Mouse (Mus musculus) ES-E14 (cell line): ENCODE measurements around the gene Pdk1.

Source experiments
- CHD2 ChIP-seq: IDR thresholded peaks from 2 replicates; pipeline ENCODE4 v1.6.1; 2014; ENCODE audit warnings: mild to moderate bottlenecking, low read depth, low read length, inconsistent platforms
- ZC3H11A ChIP-seq: IDR thresholded peaks from 2 replicates; pipeline ENCODE4 v1.6.1; 2012; ENCODE audit warnings: low read depth, mild to moderate bottlenecking, inconsistent platforms, low read length, borderline replicate concordance

DNA sequence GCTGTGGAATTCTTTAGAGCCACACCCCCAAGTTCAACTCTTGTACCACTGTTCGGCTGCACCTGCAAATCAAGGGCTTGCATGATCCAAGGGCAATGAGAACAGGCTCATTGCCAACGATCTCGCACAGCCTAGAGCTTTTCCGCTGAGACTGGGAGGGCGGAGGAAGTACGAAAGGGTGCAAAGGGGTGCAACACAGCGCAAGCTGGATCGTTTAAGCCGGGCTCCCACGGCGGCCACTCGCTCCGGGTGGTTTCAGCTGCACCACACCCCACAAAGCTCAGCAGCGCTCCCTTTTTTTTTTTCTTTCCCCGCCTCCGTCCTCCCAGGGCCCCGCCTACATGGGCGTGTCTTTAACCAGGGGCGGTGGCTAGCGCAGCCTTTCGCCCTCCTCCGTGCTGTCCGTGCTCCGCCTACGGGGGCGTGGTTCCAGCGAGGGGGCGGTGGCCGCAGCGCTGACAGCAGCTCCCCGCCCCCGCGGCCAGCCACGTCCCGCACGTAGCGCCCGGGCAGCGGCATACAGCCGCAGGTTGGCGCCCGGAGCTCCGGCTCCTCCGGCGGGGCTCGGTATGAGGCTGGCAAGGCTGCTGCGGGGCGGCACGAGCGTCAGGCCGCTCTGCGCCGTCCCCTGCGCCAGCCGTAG lies at the start of gene Pdk1:
- TF ChIP-seq CHD2 (peak; percentile 30; the same call in 1 of the 2 replicates), ZC3H11A (no peak)
